Mouse (Mus musculus): ENCODE measurements around the gene Gm26727. TPM values are rescaled to one million over a fixed set of nuclear protein-coding genes. Genes with fewer than 3 reads are reported as not detected.
"Not testable (repeated sequence)": the region's sequence is repeated elsewhere in the genome, so short reads cannot be mapped to it uniquely, and the experiment has no call there.

The Gm26727 gene
- polyA plus RNA-seq, 1 experiment from 2014 or later, result not detected

GRCm38 (mm10) chr2:67413425-67413824 is 19.6 kb downstream of the Gm26727 start, which contains the start of gene Gm21830:
Gene Gm21830, plus strand, starts transcription at chr2:67413725.
- not testable (repeated sequence) for H3K4me1 ChIP-seq (replicated peaks); H3K27ac ChIP-seq; H3K4me3 ChIP-seq (replicated peaks); H3K4me2 ChIP-seq; H3K9me3 ChIP-seq; H3K36me3 ChIP-seq; H3K27me3 ChIP-seq; H3K9ac ChIP-seq (replicated peaks); ATAC-seq (ENCODE audit: insufficient number of reproducible peaks, insufficient read depth, low FRiP score, low TSS enrichment, low read depth)
- no CpG with 5 or more reads among the region's 1 CpGs for WGBS

Other genes with a start within 250 kb of the Gm26727 start
- not detected in 2 replicates for gene Gm21830, start 19.5 kb downstream of the Gm26727 start, polyA plus RNA-seq (2016; fragmentation: Nextera tagmentation; extraction: Ambion mirVana)
- gene Xirp2, start 12.8 kb upstream of the Gm26727 start, polyA plus RNA-seq (2016; fragmentation: Nextera tagmentation; extraction: Ambion mirVana), result not detected in 2 replicates
- gene B3galt1, start 132.7 kb upstream of the Gm26727 start, polyA plus RNA-seq (2016; fragmentation: Nextera tagmentation; extraction: Ambion mirVana), result 9.2 and 10.1 TPM in 2 replicates